Mouse (Mus musculus) brain, embryonic 14.5 days (tissue): Measurements from ENCODE around the gene Wipf1.

Experiments used
- CTCF ChIP-seq: fragments of 200-500 bp; IDR thresholded peaks from 2 replicates; pipeline ENCODE4 v1.5.1; 2012; ENCODE audit warnings: inconsistent platforms, mild to moderate bottlenecking, moderate library complexity, borderline replicate concordance; ENCODE audit not compliant: insufficient read depth, insufficient read length; ENCODE audit errors: extremely low read depth
- POLR2A ChIP-seq: fragments of 200-500 bp; IDR thresholded peaks from 2 replicates; pipeline ENCODE4 v1.6.1; 2012; ENCODE audit warnings: mild to moderate bottlenecking, inconsistent platforms, borderline replicate concordance; ENCODE audit not compliant: poor library complexity, insufficient read depth, insufficient read length, severe bottlenecking; ENCODE audit errors: extremely low read depth

- TF ChIP-seq CTCF (no peak), POLR2A (no peak)
Observed at GRCm38 (mm10) chr2:73456154-73456553, 73.4 kb downstream of the Wipf1 start.
